Mouse (Mus musculus) gastrocnemius, adult 8-10 months (tissue): ENCODE data around the gene Klhl7. TPM values are rescaled to one million over a fixed set of nuclear protein-coding genes. Genes with fewer than 3 reads are reported as not detected.

Experiments
- DNase-seq, 2 experiments: peaks; one replicate each; pipeline ENCODE4 v3.0.0; 2022; ENCODE audit warnings: low spot score in 2 of 2
- total RNA-seq, 4 experiments: library from RNA; stranded (reverse); gene quantifications; 2 replicates each; pipeline ENCODE4 v1.2.4; 2022

Klhl7 gene
- total RNA-seq, 4 experiments from 2014 or later: 35.2 to 41.0 (median 37.7) TPM

GRCm38 (mm10) chr5:24169881-24170280 lies 69.5 kb downstream of the Klhl7 start:
- no peak for DNase-seq

- no peak for DNase-seq
Measured at GRCm38 (mm10) chr5:24172092-24172491, 71.7 kb downstream of the Klhl7 start.

- no peak for DNase-seq
Measured at GRCm38 (mm10) chr5:24181514-24182295, 81.3 kb downstream of the Klhl7 start.

GRCm38 (mm10) chr5:24182296-24182734 lies 81.9 kb downstream of the Klhl7 start:
- DNase-seq: no peak

- no peak for DNase-seq
Measured at GRCm38 (mm10) chr5:24183096-24183495, 82.7 kb downstream of the Klhl7 start.

- no peak for DNase-seq
Measured at GRCm38 (mm10) chr5:24184011-24184410, 83.6 kb downstream of the Klhl7 start.

GRCm38 (mm10) chr5:24188476-24188875 lies 88.1 kb downstream of the Klhl7 start:
- DNase-seq: no peak

- DNase-seq: no peak
Measured at GRCm38 (mm10) chr5:24191821-24192220, 91.4 kb downstream of the Klhl7 start.

- no peak for DNase-seq
Measured at GRCm38 (mm10) chr5:24201006-24201405, 100.6 kb downstream of the Klhl7 start.

GRCm38 (mm10) chr5:24202492-24202891 lies 102.1 kb downstream of the Klhl7 start:
- DNase-seq: no peak

GRCm38 (mm10) chr5:24203266-24203665 lies 102.9 kb downstream of the Klhl7 start:
- DNase-seq: no peak

GRCm38 (mm10) chr5:24207965-24208364 lies 107.6 kb downstream of the Klhl7 start:
- no peak for DNase-seq

GRCm38 (mm10) chr5:24208505-24208904 lies 108.1 kb downstream of the Klhl7 start:
- no peak for DNase-seq

Other genes starting within 250 kb of the Klhl7 start
- gene Fam126a, start 69.9 kb upstream of the Klhl7 start, total RNA-seq: 1 to 10 TPM; 4.1 to 5.9 (median 4.7) TPM
- gene Nupl2, start 64.4 kb downstream of the Klhl7 start, total RNA-seq: 1 to 10 TPM; 5.6 to 6.3 (median 5.7) TPM